Mouse (Mus musculus) bone marrow, adult 2 months (tissue): Measurements from ENCODE around the gene Trpm8. TPM values are rescaled to one million over a fixed set of nuclear protein-coding genes. Genes with fewer than 3 reads are reported as not detected.
A peak's percentile ranks its signal among the peaks of the same experiment; 100 is the strongest.

Experiments
- H3K27ac ChIP-seq: fragments of 200-500 bp; 2 replicates; pipeline ENCODE4 v1.5.1; 2012; ENCODE audit warnings: low read depth, mild to moderate bottlenecking, control low read depth, inconsistent platforms, low read length; ENCODE audit not compliant: control insufficient read depth, poor library complexity, insufficient read depth
- H3K4me1 ChIP-seq: fragments of 200-500 bp; 2 replicates; pipeline ENCODE4 v1.6.1; 2011; ENCODE audit warnings: low read length; ENCODE audit not compliant: control insufficient read depth, insufficient read depth
- H3K4me3 ChIP-seq: fragments of 200-500 bp; replicated peaks from 2 replicates; pipeline ENCODE3; 2011; ENCODE audit warnings: mild to moderate bottlenecking, low read depth, low read length, control low read depth; ENCODE audit not compliant: control insufficient read depth
- CTCF ChIP-seq: fragments of 200-500 bp; IDR thresholded peaks from 2 replicates; pipeline ENCODE4 v1.5.1; 2011; ENCODE audit warnings: low read length, control low read depth; ENCODE audit not compliant: control insufficient read depth, insufficient read depth
- POLR2A ChIP-seq: fragments of 200-500 bp; IDR thresholded peaks from 2 replicates; pipeline ENCODE4 v1.6.1; 2011; ENCODE audit warnings: low read depth, mild to moderate bottlenecking, control low read depth, low read length, borderline replicate concordance; ENCODE audit not compliant: control insufficient read depth
- WGBS: fragments of 180-500 bp; shearing (Covaris S2); methylation state at CpG from one replicate; pipeline ENCODE4 v1.1.7; 2018; 5-methylcytosine and 5-hydroxymethylcytosine counted together
- polyA plus RNA-seq: library from polyadenylated mRNA; stranded (reverse); fragments of >200 nt; gene quantifications from 2 replicates; pipeline ENCODE4 v1.2.4, GENCODE M21; 2011; ENCODE audit warnings: low replicate concordance; ENCODE audit not compliant: missing spikeins, insufficient read depth, insufficient read length

The Trpm8 gene
- polyA plus RNA-seq, 1 experiment, result not detected

- Histone ChIP-seq H3K4me3 (no peak overlapping the region), H3K27ac (no peak overlapping the region), H3K4me1 (no peaks in the 10 kb centered on the region)
- 83% methylated on average over 10 of the region's 10 CpGs for WGBS
- no peak for TF ChIP-seq CTCF
- no peak for TF ChIP-seq POLR2A
Observed at GRCm38 (mm10) chr1:88422045-88422444, 144.6 kb downstream of the Trpm8 start.

GRCm38 (mm10) chr1:88422846-88423395, 145.5 kb downstream of the Trpm8 start:
- no peak overlapping the region for H3K4me3 ChIP-seq
- H3K27ac ChIP-seq, result no peak overlapping the region
- 62% methylated on average over 7 of the region's 7 CpGs for WGBS
- H3K4me1 ChIP-seq, result no peaks in the 10 kb centered on the region
- no peak for TF ChIP-seq POLR2A
- TF ChIP-seq CTCF, result no peak

- H3K4me3 ChIP-seq, result no peak overlapping the region
- no peak overlapping the region for H3K27ac ChIP-seq
- TF ChIP-seq CTCF (peak; percentile 98), POLR2A (no peak)
- whole genome bisulfite sequencing, result 22% methylated on average over 8 of the region's 8 CpGs
- H3K4me1 ChIP-seq, result no peaks in the 10 kb centered on the region
Observed at GRCm38 (mm10) chr1:88424602-88425252, 147.3 kb downstream of the Trpm8 start.

DNA sequence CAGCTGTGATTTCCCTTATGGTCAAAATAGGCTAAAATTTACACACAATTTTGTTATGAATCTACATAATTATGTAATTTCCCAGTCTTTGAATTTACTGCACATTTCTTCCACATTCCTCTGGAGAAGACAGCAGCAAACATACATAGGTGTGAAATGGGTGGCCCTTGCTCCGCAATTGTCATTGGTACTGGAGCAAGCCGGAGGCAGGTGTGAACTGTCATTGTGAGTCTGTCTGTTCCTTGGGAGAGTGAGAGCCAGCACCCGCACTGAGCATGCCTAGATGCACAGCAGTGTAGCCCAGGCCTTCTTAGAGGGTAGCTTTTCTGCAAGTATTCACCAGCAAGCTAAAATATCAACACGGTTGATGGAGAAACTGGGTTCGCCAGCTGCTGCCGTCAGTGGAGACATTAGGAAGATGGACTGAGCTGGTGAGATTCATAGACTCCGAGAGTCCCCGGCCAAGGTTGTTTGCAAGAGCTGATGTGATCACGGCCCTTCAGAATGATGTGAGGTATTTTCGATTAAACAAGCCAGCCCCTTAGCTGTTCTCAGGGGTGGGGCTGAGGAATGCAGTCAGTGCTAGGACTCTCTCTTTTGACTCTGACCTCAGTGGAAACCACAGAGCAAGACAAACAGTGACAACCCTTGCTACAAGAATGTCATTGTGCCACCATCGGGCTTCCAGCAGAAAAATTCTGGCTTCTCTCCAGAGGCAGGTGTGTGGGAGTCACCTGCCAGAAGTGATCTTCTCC, 150.7 kb downstream of the Trpm8 start:
- Histone ChIP-seq H3K27ac (no peak overlapping the region), H3K4me3 (no peak overlapping the region), H3K4me1 (no peaks in the 10 kb centered on the region)
- TF ChIP-seq POLR2A (no peak), CTCF (no peak)
- WGBS, result 83% methylated on average over 11 of the region's 11 CpGs

DNA sequence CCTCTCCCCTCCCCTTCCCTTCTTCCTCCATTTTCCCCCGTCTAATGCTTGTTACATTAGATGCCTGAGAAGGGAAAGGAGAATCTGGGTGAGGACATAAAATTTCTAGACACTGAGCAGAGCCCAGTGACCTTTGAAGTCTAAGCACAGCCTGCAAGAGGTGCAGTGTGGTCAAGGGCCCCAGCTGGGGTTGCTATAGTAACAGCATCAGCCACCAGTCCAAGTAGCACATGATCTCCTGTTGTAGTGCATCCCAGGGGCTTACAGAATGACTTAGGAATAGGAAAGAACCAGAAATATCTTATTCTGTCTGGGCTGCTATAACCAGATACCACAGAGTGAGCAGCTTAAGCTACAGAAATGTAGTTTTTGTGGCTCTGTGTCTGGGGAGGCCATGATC, 152.0 kb downstream of the Trpm8 start:
- Histone ChIP-seq H3K27ac (no peak overlapping the region), H3K4me3 (no peak overlapping the region), H3K4me1 (no peaks in the 10 kb centered on the region)
- 25% methylated on average over 1 of the region's 1 CpGs for WGBS
- TF ChIP-seq POLR2A (no peak), CTCF (no peak)

GRCm38 (mm10) chr1:88431262-88431661, 153.8 kb downstream of the Trpm8 start:
- TF ChIP-seq POLR2A (no peak), CTCF (no peak)
- WGBS, result 86% methylated on average over 4 of the region's 4 CpGs
- H3K27ac ChIP-seq, result no peak overlapping the region
- H3K4me3 ChIP-seq, result no peak overlapping the region
- no peaks in the 10 kb centered on the region for H3K4me1 ChIP-seq

GRCm38 (mm10) chr1:88432601-88433000, 155.1 kb downstream of the Trpm8 start:
- WGBS, result 49% methylated on average over 3 of the region's 3 CpGs
- Histone ChIP-seq H3K27ac (no peak overlapping the region), H3K4me3 (no peak overlapping the region), H3K4me1 (no peaks in the 10 kb centered on the region)
- TF ChIP-seq POLR2A, result no peak
- TF ChIP-seq CTCF, result no peak

GRCm38 (mm10) chr1:88433096-88433883, 155.8 kb downstream of the Trpm8 start:
- H3K27ac ChIP-seq, result no peak overlapping the region
- no peaks in the 10 kb centered on the region for H3K4me1 ChIP-seq
- TF ChIP-seq POLR2A (no peak), CTCF (no peak)
- WGBS, result 32% methylated on average over 6 of the region's 6 CpGs
- no peak overlapping the region for H3K4me3 ChIP-seq
